Mouse (Mus musculus) heart, embryonic 16.5 days (tissue): ENCODE measurements around the gene Map2k2. TPM values are rescaled to one million over a fixed set of nuclear protein-coding genes. Genes with fewer than 3 reads are reported as not detected.

Source experiments
- ATAC-seq: fragments of 200-750 bp; cut with Nextera tagmentation; replicated peaks from 2 replicates; pipeline ENCODE4 v1.8.0; 2017; ENCODE audit warnings: moderate number of reproducible peaks; ENCODE audit not compliant: insufficient read depth, low FRiP score; ENCODE audit errors: extremely low read depth
- H3K27ac ChIP-seq: fragments of 300-500 bp; sonication (generic); 2 replicates; pipeline ENCODE4 v1.5.1; 2014; ENCODE audit warnings: mild to moderate bottlenecking, low read length, control low read depth, moderate library complexity
- H3K27me3 ChIP-seq: fragments of 300-500 bp; sonication (generic); 2 replicates; pipeline ENCODE4 v1.6.1; 2014; ENCODE audit warnings: low read length, mixed read lengths; ENCODE audit not compliant: control insufficient read depth, insufficient read depth
- H3K36me3 ChIP-seq: fragments of 300-500 bp; sonication (generic); 2 replicates; pipeline ENCODE4 v1.6.1; 2014; ENCODE audit not compliant: control insufficient read depth, insufficient read depth
- H3K4me1 ChIP-seq: fragments of 300-500 bp; sonication (generic); 2 replicates; pipeline ENCODE4 v1.6.1; 2014; ENCODE audit warnings: low read length, mixed read lengths; ENCODE audit not compliant: control insufficient read depth, insufficient read depth
- H3K4me2 ChIP-seq: fragments of 300-500 bp; sonication (generic); 2 replicates; pipeline ENCODE4 v1.6.1; 2014; ENCODE audit warnings: low read depth, mild to moderate bottlenecking, control low read depth, low read length
- H3K4me3 ChIP-seq: fragments of 300-500 bp; sonication (generic); 2 replicates; pipeline ENCODE4 v1.5.1; 2014; ENCODE audit warnings: mild to moderate bottlenecking, control low read depth, low read length
- H3K9ac ChIP-seq: fragments of 300-500 bp; sonication (generic); 2 replicates; pipeline ENCODE4 v1.6.1; 2014; ENCODE audit warnings: low read length, control low read depth
- H3K9me3 ChIP-seq: fragments of 300-500 bp; sonication (generic); replicated peaks from 2 replicates; pipeline ENCODE4 v1.6.1; 2016; ENCODE audit warnings: low read length; ENCODE audit not compliant: control insufficient read depth
- WGBS: fragments of 180-500 bp; shearing (Covaris S2); extraction: QIAGEN DNeasy Blood & Tissue Kit; methylation state at CpG from one replicate; pipeline ENCODE4 v1.1.7; 2014; 5-methylcytosine and 5-hydroxymethylcytosine counted together
- polyA plus RNA-seq: library from polyadenylated mRNA; unstranded; fragments of >200 nt; fragmentation: Nextera tagmentation; extraction: Ambion mirVana; gene quantifications from 2 replicates; pipeline ENCODE4 v1.2.1, GENCODE M21; 2015

The Map2k2 gene
- polyA plus RNA-seq, 1 experiment from 2014 or later: 143 TPM

DNA sequence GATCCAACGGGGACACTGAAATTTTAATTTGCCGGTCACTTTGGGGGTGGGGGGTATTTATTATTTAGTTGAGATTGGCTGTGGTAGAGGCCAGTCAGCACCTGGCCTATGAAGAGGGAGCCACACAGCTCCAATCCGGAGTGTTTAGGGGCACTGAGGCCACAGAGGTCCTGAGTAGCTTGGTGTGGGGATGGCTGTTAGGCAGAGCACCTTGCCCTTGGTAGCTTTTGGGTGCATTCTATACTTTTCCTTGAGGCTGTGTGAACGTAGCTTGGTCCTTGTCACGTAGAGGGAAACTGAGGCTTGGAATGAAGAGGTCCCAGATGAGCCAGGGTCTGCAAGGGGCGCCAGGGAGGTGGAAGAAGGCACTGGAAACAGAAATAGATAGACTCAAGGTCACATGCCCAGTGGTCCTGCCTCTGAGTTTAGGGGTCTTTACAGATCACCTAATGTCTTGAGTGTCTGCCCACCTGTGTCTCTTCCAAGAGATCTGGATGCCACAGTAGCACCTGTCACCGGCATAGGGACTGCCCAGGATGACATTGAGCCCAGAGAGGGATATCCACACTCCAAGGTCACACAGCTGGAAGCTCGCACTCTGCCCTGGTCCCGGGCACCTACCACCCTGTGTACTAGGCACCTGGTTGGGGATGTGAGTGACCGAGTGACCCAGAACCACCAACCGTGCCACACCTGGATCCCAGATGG is 33.3 kb downstream of the Map2k2 start:
- H3K36me3 ChIP-seq: peaks cover 3% of the 10 kb centered on the region
- 52% methylated on average over 11 of the region's 11 CpGs for WGBS
- ATAC-seq: no peak
- no peaks in the 10 kb centered on the region for H3K9me3 ChIP-seq
- peak overlapping the region; percentile 92 for H3K9ac ChIP-seq
- peak overlapping the region; percentile 94 for H3K27ac ChIP-seq
- H3K27me3 ChIP-seq: no peaks in the 10 kb centered on the region; the same call in 1 of the 2 replicates
- peaks cover 60% of the 10 kb centered on the region for H3K4me1 ChIP-seq
- peak overlapping the region; percentile 87 for H3K4me3 ChIP-seq
- H3K4me2 ChIP-seq: peak overlapping the region; percentile 94

DNA sequence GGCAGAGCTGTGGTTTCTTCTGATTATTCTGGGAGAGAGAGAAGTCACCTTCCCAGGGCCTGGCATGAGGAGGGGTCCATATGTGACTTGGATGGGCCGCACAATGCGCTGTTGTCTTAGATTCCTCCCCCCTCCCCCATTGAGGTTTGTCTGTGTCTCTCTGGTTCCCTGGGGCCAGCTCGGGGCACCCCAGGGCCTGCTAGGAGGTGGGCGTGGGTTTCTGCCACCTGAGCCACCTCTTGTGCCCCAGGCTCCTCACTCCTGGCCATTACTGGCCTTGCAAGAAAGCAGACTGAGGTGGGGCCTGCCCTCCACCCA is 33.8 kb downstream of the Map2k2 start:
- Histone ChIP-seq H3K9ac (peak overlapping the region; percentile 92), H3K4me2 (peak overlapping the region; percentile 94), H3K27ac (no peak overlapping the region; the same call in 1 of the 2 replicates), H3K27me3 (no peaks in the 10 kb centered on the region; the same call in 1 of the 2 replicates), H3K36me3 (peaks cover 9% of the 10 kb centered on the region), H3K4me1 (peaks cover 55% of the 10 kb centered on the region), H3K9me3 (no peaks in the 10 kb centered on the region), H3K4me3 (peak overlapping the region; percentile 87)
- ATAC-seq: no peak
- WGBS: 73% methylated on average over 4 of the region's 4 CpGs

DNA sequence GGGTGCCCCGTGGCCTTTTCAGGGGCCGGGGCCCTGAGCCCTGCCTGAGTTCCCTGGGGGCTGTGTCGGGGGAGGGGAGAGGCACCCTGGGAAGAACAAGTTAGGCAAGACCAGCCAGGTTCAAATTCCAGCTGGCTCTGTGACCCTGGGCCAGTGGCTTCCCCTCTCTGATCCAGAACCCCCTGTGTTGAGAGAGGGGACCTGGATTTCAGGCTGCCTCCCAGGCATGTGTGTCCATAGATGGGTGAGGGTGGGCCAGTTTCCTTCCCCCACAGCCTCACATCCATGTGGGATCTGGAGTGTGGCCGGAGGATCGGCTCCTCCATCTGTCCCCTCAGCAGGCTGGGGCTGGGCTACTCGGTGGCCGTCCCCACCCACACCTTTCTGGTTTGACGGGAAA is 34.3 kb downstream of the Map2k2 start:
- Histone ChIP-seq H3K4me2 (peak overlapping the region; percentile 94), H3K9me3 (no peaks in the 10 kb centered on the region), H3K27ac (peak overlapping the region; percentile 25), H3K36me3 (peaks cover 14% of the 10 kb centered on the region), H3K4me3 (peak overlapping the region; percentile 87), H3K4me1 (peaks cover 51% of the 10 kb centered on the region), H3K9ac (peak overlapping the region; percentile 56), H3K27me3 (no peaks in the 10 kb centered on the region)
- 43% methylated on average over 8 of the region's 8 CpGs for WGBS
- no peak for ATAC-seq

DNA sequence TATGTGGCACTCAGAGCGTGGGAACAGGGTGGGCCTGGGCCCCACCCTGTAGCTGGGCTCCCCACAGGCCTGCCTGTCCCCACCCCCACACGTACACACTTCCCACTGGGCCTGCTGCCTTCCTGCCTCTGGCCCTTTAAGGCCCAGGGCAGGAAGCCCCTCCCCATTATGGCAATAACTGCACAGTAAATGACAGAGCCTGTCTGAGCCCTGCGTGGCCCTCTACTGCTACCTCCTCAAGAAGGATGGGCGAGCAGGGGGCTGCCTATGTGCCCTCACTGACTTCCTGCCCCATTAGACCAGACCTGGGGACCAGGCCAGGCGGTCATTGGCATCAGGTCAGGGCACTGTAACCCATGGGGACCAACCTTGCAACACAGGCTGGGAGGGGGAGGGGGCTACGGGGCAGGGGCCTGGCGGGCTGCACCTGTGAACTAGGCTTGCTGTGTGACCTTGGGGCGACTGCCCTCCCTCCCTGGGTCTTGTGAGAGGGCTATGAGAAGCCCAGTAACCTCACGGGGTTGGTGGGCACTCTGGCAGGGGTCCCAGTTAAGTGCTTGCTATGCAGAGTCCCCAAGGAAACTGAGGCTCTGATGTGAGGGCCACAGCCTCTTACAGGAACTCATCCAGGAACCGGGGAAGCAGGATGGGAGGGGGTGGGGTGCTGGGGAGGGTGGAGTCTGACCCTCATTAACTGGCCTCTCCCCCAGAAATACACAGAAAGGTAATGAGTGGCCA is 35.2 kb downstream of the Map2k2 start:
- Histone ChIP-seq H3K27me3 (no peaks in the 10 kb centered on the region), H3K4me3 (peak overlapping the region; percentile 87), H3K27ac (peak overlapping the region; percentile 41), H3K9me3 (no peaks in the 10 kb centered on the region), H3K4me1 (peaks cover 46% of the 10 kb centered on the region), H3K36me3 (peaks cover 23% of the 10 kb centered on the region), H3K4me2 (peak overlapping the region; percentile 94), H3K9ac (peak overlapping the region; percentile 56)
- no peak for ATAC-seq
- WGBS: 38% methylated on average over 10 of the region's 10 CpGs

DNA sequence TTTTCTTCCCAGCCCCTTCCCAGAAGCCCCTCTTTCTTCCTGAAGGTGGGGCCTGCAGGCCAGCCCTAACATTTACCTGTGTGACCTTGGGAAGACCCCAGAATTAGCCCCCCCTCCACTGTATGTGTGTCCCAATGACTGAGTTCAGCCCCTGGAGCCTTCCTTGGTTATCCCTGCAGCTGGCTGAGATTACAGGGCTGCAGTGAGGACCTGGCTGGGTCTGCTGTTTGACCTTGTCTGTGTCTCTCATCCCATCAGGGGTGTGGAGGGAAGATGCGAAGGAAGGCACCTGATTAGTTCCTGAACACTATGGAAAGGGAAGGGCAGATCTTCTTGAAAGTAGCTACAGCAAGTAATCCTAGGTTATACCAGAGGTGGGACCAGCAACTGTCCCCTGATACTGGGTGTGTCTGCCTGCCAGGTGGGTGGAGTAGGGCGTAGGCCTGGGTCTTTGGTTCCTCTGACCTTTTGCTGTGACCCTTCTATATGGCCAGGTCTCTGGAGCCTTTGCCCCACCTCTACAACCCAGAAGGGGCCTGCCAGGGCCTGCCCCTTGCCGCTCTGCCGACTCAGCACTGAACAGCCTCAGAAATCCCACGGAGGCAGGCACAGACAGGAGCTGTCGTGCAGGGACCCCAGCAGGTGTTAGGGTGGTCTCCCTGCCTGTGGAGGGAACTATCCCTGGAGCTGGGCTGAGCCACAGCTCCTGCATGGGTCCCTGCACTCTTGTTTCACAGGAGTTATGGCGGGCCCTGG is 35.9 kb downstream of the Map2k2 start:
- ATAC-seq: no peak
- Histone ChIP-seq H3K4me1 (peaks cover 46% of the 10 kb centered on the region), H3K9ac (peak overlapping the region; percentile 56), H3K36me3 (peaks cover 25% of the 10 kb centered on the region), H3K9me3 (no peaks in the 10 kb centered on the region), H3K4me3 (no peak overlapping the region), H3K27me3 (no peaks in the 10 kb centered on the region), H3K27ac (peak overlapping the region; percentile 41), H3K4me2 (peak overlapping the region; percentile 94)
- 70% methylated on average over 7 of the region's 7 CpGs for WGBS

DNA sequence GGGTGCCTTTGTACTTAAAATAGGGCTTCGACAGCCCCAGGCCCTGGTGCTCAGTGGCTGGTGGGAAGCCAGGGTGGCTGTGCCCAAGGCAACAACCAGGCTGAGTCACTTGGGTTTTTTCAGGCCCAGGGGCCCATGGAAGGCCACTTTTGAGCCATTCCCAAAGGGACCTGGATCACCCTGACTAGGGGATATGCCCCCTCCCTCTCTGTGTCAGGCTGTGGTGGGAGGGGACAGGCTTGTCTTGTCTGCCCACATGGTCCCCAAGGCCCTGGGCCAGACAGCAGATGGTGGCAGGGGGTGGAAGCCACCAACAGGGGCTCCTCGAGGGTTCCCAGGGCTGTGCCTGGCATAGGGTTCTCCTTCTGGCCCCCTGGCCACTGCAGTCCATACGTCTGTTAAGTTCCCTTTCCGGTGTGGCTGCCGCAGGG is 36.9 kb downstream of the Map2k2 start:
- Histone ChIP-seq H3K36me3 (peaks cover 32% of the 10 kb centered on the region), H3K9me3 (no peaks in the 10 kb centered on the region), H3K4me1 (peaks cover 46% of the 10 kb centered on the region), H3K4me2 (no peak overlapping the region), H3K27me3 (no peaks in the 10 kb centered on the region), H3K9ac (peak overlapping the region; percentile 32; the same call in 1 of the 2 replicates), H3K27ac (peak overlapping the region; percentile 7; the same call in 1 of the 2 replicates), H3K4me3 (no peak overlapping the region)
- no peak for ATAC-seq
- WGBS: 70% methylated on average over 5 of the region's 5 CpGs

DNA sequence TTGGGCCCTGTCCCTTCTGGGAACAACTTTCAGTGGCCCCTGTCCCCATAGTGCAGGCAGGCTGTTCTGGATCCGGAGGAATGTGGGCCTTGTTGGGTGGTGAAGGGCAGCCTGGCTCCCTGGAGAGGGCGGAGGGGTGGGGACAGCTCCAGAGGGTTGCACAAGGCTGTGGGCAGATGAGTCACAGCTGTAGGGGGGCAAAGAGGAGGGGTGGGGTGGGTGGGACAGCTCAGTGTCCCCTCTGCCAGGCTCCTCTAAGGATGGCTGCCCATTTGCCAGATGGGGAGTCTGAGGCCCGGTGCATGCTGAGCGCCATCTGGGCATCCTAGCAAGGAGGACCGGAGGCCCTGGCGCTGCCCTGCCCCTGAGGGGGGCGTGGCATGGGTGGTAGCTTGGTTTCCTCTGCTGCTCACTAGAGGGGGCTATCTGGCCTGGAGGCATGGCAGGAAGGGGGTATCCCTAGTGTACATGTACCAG is 37.5 kb downstream of the Map2k2 start:
- H3K4me3 ChIP-seq: no peak overlapping the region
- no peak overlapping the region for H3K27ac ChIP-seq
- no peak overlapping the region; the same call in 1 of the 2 replicates for H3K9ac ChIP-seq
- no peaks in the 10 kb centered on the region for H3K27me3 ChIP-seq
- H3K9me3 ChIP-seq: no peaks in the 10 kb centered on the region
- no peak overlapping the region for H3K4me2 ChIP-seq
- ATAC-seq: no peak
- H3K4me1 ChIP-seq: peaks cover 46% of the 10 kb centered on the region
- peaks cover 38% of the 10 kb centered on the region for H3K36me3 ChIP-seq
- 84% methylated on average over 7 of the region's 7 CpGs for WGBS

DNA sequence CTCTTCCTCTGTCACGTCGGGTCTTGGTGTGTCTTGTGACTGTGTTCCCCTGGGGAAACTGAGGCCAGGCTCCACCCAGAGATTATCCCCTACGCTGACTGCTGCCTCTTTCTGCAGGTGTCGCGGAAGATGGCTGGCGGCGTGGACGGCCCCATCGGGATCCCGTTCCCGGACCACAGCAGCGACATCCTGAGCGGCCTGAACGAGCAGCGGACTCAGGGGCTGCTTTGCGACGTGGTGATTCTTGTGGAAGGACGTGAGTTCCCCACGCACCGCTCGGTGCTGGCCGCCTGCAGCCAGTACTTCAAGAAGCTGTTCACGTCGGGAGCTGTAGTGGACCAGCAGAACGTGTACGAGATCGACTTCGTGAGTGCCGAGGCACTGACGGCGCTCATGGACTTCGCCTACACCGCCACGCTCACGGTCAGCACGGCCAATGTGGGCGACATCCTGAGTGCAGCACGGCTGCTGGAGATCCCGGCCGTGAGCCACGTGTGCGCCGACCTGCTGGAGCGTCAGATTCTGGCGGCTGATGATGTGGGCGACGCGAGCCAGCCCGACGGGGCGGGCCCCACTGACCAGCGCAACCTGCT is 38.2 kb downstream of the Map2k2 start:
- Histone ChIP-seq H3K9me3 (no peaks in the 10 kb centered on the region), H3K27ac (no peak overlapping the region), H3K4me3 (no peak overlapping the region), H3K27me3 (no peaks in the 10 kb centered on the region), H3K4me1 (peaks cover 40% of the 10 kb centered on the region), H3K4me2 (no peak overlapping the region), H3K9ac (no peak overlapping the region), H3K36me3 (peaks cover 45% of the 10 kb centered on the region)
- ATAC-seq: no peak
- WGBS: 94% methylated on average over 52 of the region's 52 CpGs
